Mouse (Mus musculus): ENCODE results near the gene Olfr279. TPM values are rescaled to one million over a fixed set of nuclear protein-coding genes. Genes with fewer than 3 reads are reported as not detected.
"Not testable (repeated sequence)": the region's sequence is repeated elsewhere in the genome, so short reads cannot be mapped to it uniquely, and the experiment has no call there.

Olfr279 gene
- polyA plus RNA-seq, 1 experiment: 0.13 TPM

GRCm38 (mm10) chr15:98509387-98509786 is 17.2 kb downstream of the Olfr279 start:
- TF ChIP-seq POLR2A (IDR thresholded peaks at IDR 0.05; ENCODE audit: borderline replicate concordance, extremely low read depth, low read depth, low read length) (no peak), CTCF (IDR thresholded peaks at IDR 0.05; ENCODE audit: insufficient read depth, low read length) (no peak)
- Histone ChIP-seq H3K4me3 (replicated peaks; ENCODE audit: extremely low read depth, low read depth, low read length) (no peak overlapping the region), H3K4me1 (ENCODE audit: control insufficient read depth, insufficient read depth, low read length) (peaks cover 13% of the 10 kb centered on the region)
- no peak for DNase-seq
- 50% methylated on average over 2 of the region's 2 CpGs for WGBS

- Histone ChIP-seq H3K4me3 (replicated peaks; ENCODE audit: extremely low read depth, low read depth, low read length) (peak overlapping the region; percentile 47), H3K4me1 (ENCODE audit: control insufficient read depth, insufficient read depth, low read length) (peaks cover 13% of the 10 kb centered on the region)
- TF ChIP-seq POLR2A (IDR thresholded peaks at IDR 0.05; ENCODE audit: borderline replicate concordance, extremely low read depth, low read depth, low read length) (no peak), CTCF (IDR thresholded peaks at IDR 0.05; ENCODE audit: insufficient read depth, low read length) (peak; percentile 84)
- peak; percentile 70 for DNase-seq
- WGBS: 25% methylated on average over 25 of the region's 25 CpGs
These were observed 18.5 kb downstream of the Olfr279 start for GRCm38 (mm10) chr15:98510438-98511385.

- no peak for TF ChIP-seq POLR2A (IDR thresholded peaks at IDR 0.05; ENCODE audit: borderline replicate concordance, extremely low read depth, low read depth, low read length)
- TF ChIP-seq CTCF (IDR thresholded peaks at IDR 0.05; ENCODE audit: insufficient read depth, low read length): no peak
- DNase-seq: no peak
- Histone ChIP-seq H3K4me1 (ENCODE audit: control insufficient read depth, insufficient read depth, low read length) (peaks cover 13% of the 10 kb centered on the region), H3K4me3 (replicated peaks; ENCODE audit: extremely low read depth, low read depth, low read length) (no peak overlapping the region)
- 39% methylated on average over 13 of the region's 13 CpGs for WGBS
These were observed 19.3 kb downstream of the Olfr279 start for GRCm38 (mm10) chr15:98511386-98511928.

GRCm38 (mm10) chr15:98512232-98512631 is 20.0 kb downstream of the Olfr279 start:
- 45% methylated on average over 8 of the region's 8 CpGs for WGBS
- TF ChIP-seq CTCF (IDR thresholded peaks at IDR 0.05; ENCODE audit: insufficient read depth, low read length) (no peak), POLR2A (IDR thresholded peaks at IDR 0.05; ENCODE audit: borderline replicate concordance, extremely low read depth, low read depth, low read length) (no peak)
- DNase-seq: no peak
- Histone ChIP-seq H3K4me1 (ENCODE audit: control insufficient read depth, insufficient read depth, low read length) (peaks cover 13% of the 10 kb centered on the region), H3K4me3 (replicated peaks; ENCODE audit: extremely low read depth, low read depth, low read length) (no peak overlapping the region)

GRCm38 (mm10) chr15:98512799-98513321 is 20.7 kb downstream of the Olfr279 start:
- WGBS: 16% methylated on average over 17 of the region's 17 CpGs

GRCm38 (mm10) chr15:98513676-98514075 is 21.5 kb downstream of the Olfr279 start:
- not testable (repeated sequence) for DNase-seq; H3K4me3 ChIP-seq (replicated peaks; ENCODE audit: extremely low read depth, low read depth, low read length)
- peaks cover 13% of the 10 kb centered on the region for H3K4me1 ChIP-seq (ENCODE audit: control insufficient read depth, insufficient read depth, low read length)
- 48% methylated on average over 3 of the region's 3 CpGs for WGBS

More at GRCm38 (mm10) chr15:98512799-98513321, 20.7 kb downstream of the Olfr279 start:
- DNase-seq: peak; percentile 22
- Histone ChIP-seq H3K4me3 (replicated peaks; ENCODE audit: extremely low read depth, low read depth, low read length) (peak overlapping the region; percentile 1), H3K4me1 (ENCODE audit: control insufficient read depth, insufficient read depth, low read length) (peaks cover 13% of the 10 kb centered on the region)
- TF ChIP-seq POLR2A (IDR thresholded peaks at IDR 0.05; ENCODE audit: borderline replicate concordance, extremely low read depth, low read depth, low read length) (no peak), CTCF (IDR thresholded peaks at IDR 0.05; ENCODE audit: insufficient read depth, low read length) (no peak)

- Histone ChIP-seq H3K4me3 (replicated peaks; ENCODE audit: extremely low read depth, low read depth, low read length) (no peak overlapping the region), H3K4me1 (ENCODE audit: control insufficient read depth, insufficient read depth, low read length) (peaks cover 13% of the 10 kb centered on the region)
- DNase-seq: no peak
- WGBS: 65% methylated on average over 8 of the region's 8 CpGs
- TF ChIP-seq CTCF (IDR thresholded peaks at IDR 0.05; ENCODE audit: insufficient read depth, low read length) (no peak), POLR2A (IDR thresholded peaks at IDR 0.05; ENCODE audit: borderline replicate concordance, extremely low read depth, low read depth, low read length) (no peak)
These were observed 21.9 kb downstream of the Olfr279 start for GRCm38 (mm10) chr15:98514146-98514545.

GRCm38 (mm10) chr15:98514845-98515244 is 22.6 kb downstream of the Olfr279 start:
- DNase-seq: not testable (repeated sequence)
- WGBS: 70% methylated on average over 2 of the region's 2 CpGs
- peaks cover 13% of the 10 kb centered on the region for H3K4me1 ChIP-seq (ENCODE audit: control insufficient read depth, insufficient read depth, low read length)

GRCm38 (mm10) chr15:98517380-98518355 is 25.5 kb downstream of the Olfr279 start:
- TF ChIP-seq POLR2A (IDR thresholded peaks at IDR 0.05; ENCODE audit: borderline replicate concordance, extremely low read depth, low read depth, low read length) (no peak), CTCF (IDR thresholded peaks at IDR 0.05; ENCODE audit: insufficient read depth, low read length) (peak; percentile 92)
- H3K4me3 ChIP-seq (replicated peaks; ENCODE audit: extremely low read depth, low read depth, low read length): no peak overlapping the region
- DNase-seq: peak; percentile 63
- H3K4me1 ChIP-seq (ENCODE audit: control insufficient read depth, insufficient read depth, low read length): peaks cover 6% of the 10 kb centered on the region; the same call in 1 of the 2 replicates
- 62% methylated on average over 16 of the region's 16 CpGs for WGBS

More at GRCm38 (mm10) chr15:98514845-98515244, 22.6 kb downstream of the Olfr279 start:
- not testable (repeated sequence) for H3K4me3 ChIP-seq (replicated peaks; ENCODE audit: extremely low read depth, low read depth, low read length)
